Mouse (Mus musculus) embryonic facial prominence, embryonic 12.5 days (tissue): ENCODE results near the gene Mnat1. TPM values are rescaled to one million over a fixed set of nuclear protein-coding genes. Genes with fewer than 3 reads are reported as not detected.

ENCODE experiments used
- ATAC-seq: fragments of 200-750 bp; cut with Nextera tagmentation; 2 replicates; pipeline ENCODE4 v1.8.0; 2017; ENCODE audit not compliant: insufficient number of reproducible peaks, insufficient read depth, low FRiP score, low TSS enrichment
- H3K27ac ChIP-seq: fragments of 300-500 bp; sonication (generic); 2 replicates; pipeline ENCODE4 v1.5.1; 2016; ENCODE audit warnings: mild to moderate bottlenecking
- H3K27me3 ChIP-seq: fragments of 300-500 bp; sonication (generic); 2 replicates; pipeline ENCODE4 v1.6.1; 2016; ENCODE audit warnings: mild to moderate bottlenecking, moderate library complexity
- H3K36me3 ChIP-seq: fragments of 300-500 bp; sonication (generic); 2 replicates; pipeline ENCODE4 v1.6.1; 2016; ENCODE audit warnings: mild to moderate bottlenecking
- H3K4me1 ChIP-seq: fragments of 300-500 bp; sonication (generic); 2 replicates; pipeline ENCODE4 v1.6.1; 2016
- H3K4me2 ChIP-seq: fragments of 300-500 bp; sonication (generic); replicated peaks from 2 replicates; pipeline ENCODE4 v1.6.1; 2016; ENCODE audit warnings: mild to moderate bottlenecking, moderate library complexity
- H3K4me3 ChIP-seq: fragments of 300-500 bp; sonication (generic); 2 replicates; pipeline ENCODE4 v1.5.1; 2016; ENCODE audit warnings: mild to moderate bottlenecking
- H3K9ac ChIP-seq: fragments of 300-500 bp; sonication (generic); 2 replicates; pipeline ENCODE4 v1.6.1; 2016; ENCODE audit warnings: mild to moderate bottlenecking, moderate library complexity
- H3K9me3 ChIP-seq: fragments of 300-500 bp; sonication (generic); 2 replicates; pipeline ENCODE4 v1.6.1; 2016; ENCODE audit warnings: mild to moderate bottlenecking, moderate library complexity
- WGBS: fragments of 180-500 bp; shearing (Covaris S2); methylation state at CpG from one replicate; pipeline ENCODE4 v1.1.7; 2016; 5-methylcytosine and 5-hydroxymethylcytosine counted together
- polyA plus RNA-seq: library from polyadenylated mRNA; unstranded; fragments of >200 nt; fragmentation: Nextera tagmentation; extraction: Ambion mirVana; gene quantifications from 2 replicates; pipeline ENCODE4 v1.2.1, GENCODE M21; 2016

Gene Mnat1
- polyA plus RNA-seq, 1 experiment from 2014 or later, result 39.5 TPM

- H3K9me3 ChIP-seq, result no peaks in the 10 kb centered on the region
- H3K9ac ChIP-seq, result no peak overlapping the region
- H3K4me1 ChIP-seq, result 0 out of 2 replicates have a peak, but pooled peaks cover 4% of the 10 kb centered on the region
- H3K4me3 ChIP-seq, result no peak overlapping the region
- no peaks in the 10 kb centered on the region for H3K36me3 ChIP-seq
- WGBS, result 67% methylated on average over 5 of the region's 5 CpGs
- no peak for ATAC-seq
- no peak overlapping the region for H3K27ac ChIP-seq
- H3K4me2 ChIP-seq, result no peak overlapping the region
- no peaks in the 10 kb centered on the region for H3K27me3 ChIP-seq
These were observed 122.2 kb downstream of the Mnat1 start for GRCm38 (mm10) chr12:73245687-73246086.

DNA sequence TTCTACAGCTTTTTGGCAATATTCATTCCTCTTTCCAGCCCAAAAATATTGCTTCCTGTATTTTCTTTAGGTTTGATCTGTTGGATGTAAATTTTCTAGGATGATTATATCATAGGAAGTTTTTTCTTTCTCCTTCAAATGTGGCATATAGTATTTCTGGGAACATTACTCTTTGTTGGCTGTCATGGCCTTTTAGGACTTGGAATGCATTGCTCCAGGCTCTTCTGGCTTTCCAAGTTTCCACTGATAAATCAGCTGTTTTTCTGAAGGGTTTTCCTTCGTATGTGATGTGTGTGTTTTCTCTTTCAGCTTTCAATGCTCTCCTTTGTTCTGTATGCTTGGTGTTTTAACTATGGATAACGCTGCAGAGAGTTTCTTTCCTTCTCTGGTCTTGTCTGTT, 131.5 kb downstream of the Mnat1 start:
- H3K36me3 ChIP-seq, result no peaks in the 10 kb centered on the region
- no peak overlapping the region for H3K27ac ChIP-seq
- no peak overlapping the region for H3K9ac ChIP-seq
- WGBS, result 23% methylated on average over 2 of the region's 2 CpGs
- H3K4me3 ChIP-seq, result no peak overlapping the region
- ATAC-seq, result no peak
- no peaks in the 10 kb centered on the region for H3K9me3 ChIP-seq
- no peaks in the 10 kb centered on the region for H3K27me3 ChIP-seq
- H3K4me2 ChIP-seq, result no peak overlapping the region
- no peaks in the 10 kb centered on the region for H3K4me1 ChIP-seq

GRCm38 (mm10) chr12:73259269-73259668, 135.8 kb downstream of the Mnat1 start:
- Histone ChIP-seq H3K4me2 (no peak overlapping the region), H3K9me3 (0 out of 2 replicates have a peak, but pooled peaks cover 4% of the 10 kb centered on the region), H3K27ac (no peak overlapping the region), H3K27me3 (no peaks in the 10 kb centered on the region), H3K9ac (no peak overlapping the region), H3K4me3 (no peak overlapping the region), H3K36me3 (no peaks in the 10 kb centered on the region), H3K4me1 (no peaks in the 10 kb centered on the region)
- no peak for ATAC-seq
- 92% methylated on average over 6 of the region's 6 CpGs for WGBS

DNA sequence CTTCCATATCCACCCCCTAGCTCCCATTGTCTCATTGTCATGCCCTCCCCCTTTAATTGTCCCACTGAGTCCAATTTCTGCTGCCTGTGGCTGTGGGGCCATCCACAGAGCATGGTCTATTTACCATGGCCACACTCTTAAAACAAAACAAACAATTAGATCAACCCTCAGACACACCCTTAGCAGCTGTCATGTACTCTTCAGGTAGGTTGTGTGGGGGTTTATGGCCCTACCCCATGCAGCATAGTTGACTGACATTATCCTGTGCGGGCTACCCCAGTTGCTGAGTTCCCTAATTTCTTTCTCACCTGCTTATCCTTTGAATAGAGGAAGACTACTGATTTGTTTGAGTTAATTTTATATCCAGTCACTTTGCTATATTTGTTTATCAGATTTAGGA, 136.8 kb downstream of the Mnat1 start:
- no peaks in the 10 kb centered on the region for H3K36me3 ChIP-seq
- H3K4me2 ChIP-seq, result no peak overlapping the region
- WGBS, result 97% methylated on average over 1 of the region's 1 CpGs
- ATAC-seq, result no peak
- H3K9ac ChIP-seq, result no peak overlapping the region
- no peak overlapping the region for H3K27ac ChIP-seq
- no peak overlapping the region for H3K4me3 ChIP-seq
- no peaks in the 10 kb centered on the region for H3K27me3 ChIP-seq
- H3K9me3 ChIP-seq, result 0 out of 2 replicates have a peak, but pooled peaks cover 4% of the 10 kb centered on the region
- 0 out of 2 replicates have a peak, but pooled peaks cover 3% of the 10 kb centered on the region for H3K4me1 ChIP-seq

DNA sequence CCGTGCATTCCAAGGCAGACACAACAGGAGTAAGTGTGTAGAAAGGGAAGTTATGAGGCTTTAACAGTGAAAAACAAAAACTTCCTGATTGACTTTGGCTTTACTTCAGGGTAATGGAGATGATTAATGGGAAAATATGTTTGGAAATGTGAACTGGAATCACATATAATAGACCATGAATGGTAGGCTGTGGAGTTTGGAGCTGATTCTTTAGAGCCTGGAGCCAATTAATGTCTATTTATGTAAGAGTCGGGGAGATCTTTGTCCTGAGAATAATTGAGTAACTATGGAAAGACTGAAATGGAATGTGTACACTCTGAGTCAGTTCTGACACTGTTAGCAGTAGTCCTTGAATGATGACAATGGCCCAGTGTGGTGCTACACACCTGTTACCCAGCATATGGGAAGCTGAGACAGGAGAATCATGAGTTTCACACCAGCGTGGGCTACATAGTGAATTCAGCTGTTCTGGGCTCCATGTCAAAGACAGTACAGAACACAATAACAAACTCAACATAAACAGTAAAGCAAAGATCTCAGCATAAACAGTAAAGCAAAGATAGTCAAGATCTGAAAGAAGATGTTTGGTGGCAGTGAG, 142.0 kb downstream of the Mnat1 start:
- H3K27me3 ChIP-seq, result no peaks in the 10 kb centered on the region
- no peak overlapping the region for H3K4me2 ChIP-seq
- H3K36me3 ChIP-seq, result no peaks in the 10 kb centered on the region
- H3K9ac ChIP-seq, result no peak overlapping the region
- ATAC-seq, result no peak
- WGBS, result 73% methylated on average over 3 of the region's 3 CpGs
- 0 out of 2 replicates have a peak, but pooled peaks cover 4% of the 10 kb centered on the region for H3K9me3 ChIP-seq
- no peak overlapping the region for H3K4me3 ChIP-seq
- no peak overlapping the region for H3K27ac ChIP-seq
- 0 out of 2 replicates have a peak, but pooled peaks cover 3% of the 10 kb centered on the region for H3K4me1 ChIP-seq

DNA sequence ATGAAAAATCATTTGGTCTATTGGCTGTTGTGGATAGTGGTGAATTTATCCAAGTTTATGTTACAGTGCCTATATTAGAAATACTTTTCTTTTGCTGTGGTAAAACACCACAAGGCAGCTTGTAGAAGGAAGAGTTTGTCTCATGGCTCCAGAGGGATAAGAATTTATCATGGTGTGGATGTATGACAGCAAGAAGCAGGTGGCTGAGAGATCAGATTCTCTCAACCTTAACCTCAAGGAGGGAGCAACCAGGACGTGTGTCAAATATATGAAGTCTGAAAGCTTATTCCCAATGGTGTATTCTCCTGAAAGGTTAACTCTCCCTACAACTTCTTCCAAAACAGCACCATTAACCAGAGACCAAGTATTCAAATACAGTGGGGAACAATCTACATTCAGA, 143.1 kb downstream of the Mnat1 start:
- Histone ChIP-seq H3K36me3 (no peaks in the 10 kb centered on the region), H3K4me1 (0 out of 2 replicates have a peak, but pooled peaks cover 3% of the 10 kb centered on the region), H3K27ac (no peak overlapping the region), H3K4me3 (no peak overlapping the region), H3K9me3 (0 out of 2 replicates have a peak, but pooled peaks cover 4% of the 10 kb centered on the region), H3K27me3 (no peaks in the 10 kb centered on the region), H3K9ac (no peak overlapping the region), H3K4me2 (no peak overlapping the region)
- no peak for ATAC-seq
- 60% methylated on average over 1 of the region's 1 CpGs for WGBS

- no peak overlapping the region for H3K4me2 ChIP-seq
- no peaks in the 10 kb centered on the region for H3K27me3 ChIP-seq
- H3K9me3 ChIP-seq, result no peaks in the 10 kb centered on the region
- no peak overlapping the region for H3K4me3 ChIP-seq
- H3K4me1 ChIP-seq, result 0 out of 2 replicates have a peak, but pooled peaks cover 3% of the 10 kb centered on the region
- no peak overlapping the region for H3K9ac ChIP-seq
- H3K27ac ChIP-seq, result no peak overlapping the region
- ATAC-seq, result no peak
- H3K36me3 ChIP-seq, result 0 out of 2 replicates have a peak, but pooled peaks cover 4% of the 10 kb centered on the region
- 21% methylated on average over 1 of the region's 1 CpGs for WGBS
These were observed 145.0 kb downstream of the Mnat1 start for GRCm38 (mm10) chr12:73268497-73268896.

- 0 out of 2 replicates have a peak, but pooled peaks cover 6% of the 10 kb centered on the region for H3K36me3 ChIP-seq
- H3K27ac ChIP-seq, result no peak overlapping the region
- no peak overlapping the region for H3K9ac ChIP-seq
- ATAC-seq, result no peak
- H3K27me3 ChIP-seq, result no peaks in the 10 kb centered on the region
- 78% methylated on average over 3 of the region's 3 CpGs for WGBS
- H3K4me3 ChIP-seq, result no peak overlapping the region
- no peaks in the 10 kb centered on the region for H3K9me3 ChIP-seq
- no peak overlapping the region for H3K4me2 ChIP-seq
- H3K4me1 ChIP-seq, result 0 out of 2 replicates have a peak, but pooled peaks cover 3% of the 10 kb centered on the region
These were observed 146.0 kb downstream of the Mnat1 start for GRCm38 (mm10) chr12:73269531-73269930.

DNA sequence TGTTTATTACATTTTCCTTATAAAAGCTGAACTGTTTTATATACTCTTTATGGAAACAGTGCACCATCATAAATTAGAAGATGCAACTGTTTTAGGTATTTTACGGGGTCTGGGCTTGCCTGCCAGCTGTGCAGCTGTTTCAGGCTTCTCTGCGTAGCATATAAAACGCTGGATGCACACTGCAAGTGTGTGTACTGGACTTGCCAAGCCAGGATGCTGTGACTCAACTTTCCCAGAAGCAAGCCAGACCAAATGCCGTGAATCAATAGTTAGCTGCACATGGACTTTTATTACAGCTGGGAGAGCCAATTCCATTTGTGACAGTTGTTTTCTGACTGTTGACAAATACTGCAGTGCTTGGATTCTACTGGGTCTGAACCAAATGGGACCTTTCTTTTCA, 146.4 kb downstream of the Mnat1 start:
- Histone ChIP-seq H3K4me3 (no peak overlapping the region), H3K27ac (no peak overlapping the region), H3K9ac (no peak overlapping the region), H3K4me2 (no peak overlapping the region), H3K27me3 (no peaks in the 10 kb centered on the region), H3K4me1 (0 out of 2 replicates have a peak, but pooled peaks cover 3% of the 10 kb centered on the region), H3K36me3 (peaks cover 10% of the 10 kb centered on the region), H3K9me3 (no peaks in the 10 kb centered on the region)
- ATAC-seq, result no peak
- 86% methylated on average over 4 of the region's 4 CpGs for WGBS

DNA sequence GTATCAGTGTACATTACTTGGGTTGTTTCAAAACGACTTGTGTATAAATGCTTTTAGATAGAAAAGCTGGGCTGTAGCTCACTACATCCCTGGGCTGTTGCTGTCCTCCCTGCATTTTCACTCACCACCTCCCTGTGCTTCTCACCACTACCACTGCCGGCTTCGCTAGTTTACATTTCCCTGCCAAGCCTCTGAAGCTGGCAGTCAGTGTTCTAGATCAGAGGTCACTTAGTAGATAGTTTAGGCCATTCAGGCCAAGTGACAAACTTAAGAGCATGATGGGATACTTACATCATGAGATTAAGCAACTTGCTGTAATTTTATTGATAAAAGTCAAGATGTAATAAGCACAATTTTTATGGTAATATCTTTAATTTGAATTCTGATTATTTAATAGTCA, 151.4 kb downstream of the Mnat1 start:
- H3K27me3 ChIP-seq, result no peaks in the 10 kb centered on the region
- H3K27ac ChIP-seq, result no peak overlapping the region
- H3K36me3 ChIP-seq, result peaks cover 44% of the 10 kb centered on the region
- no peak for ATAC-seq
- H3K9ac ChIP-seq, result no peak overlapping the region
- no peak overlapping the region for H3K4me2 ChIP-seq
- WGBS, result 96% methylated on average over 3 of the region's 3 CpGs
- no peaks in the 10 kb centered on the region for H3K4me1 ChIP-seq
- H3K4me3 ChIP-seq, result no peak overlapping the region
- H3K9me3 ChIP-seq, result peaks cover 2% of the 10 kb centered on the region; the same call in 1 of the 2 replicates

- H3K27ac ChIP-seq, result peak within 1 kb of the TSS; percentile 84
- under 1% methylated on average over 53 of the region's 53 CpGs for WGBS
These were observed 163.0 kb downstream of the Mnat1 start, which contains the start of the genes Trmt5 and Slc38a6 for GRCm38 (mm10) chr12:73286287-73287092. Gene Trmt5 (minus strand): TSS chr12:73286710. Gene Slc38a6 (plus strand): TSS chr12:73286779.

More at GRCm38 (mm10) chr12:73286287-73287092, 163.0 kb downstream of the Mnat1 start, which contains the start of the genes Trmt5 and Slc38a6:
- peak within 1 kb of the TSS; percentile 69 for H3K4me2 ChIP-seq
- peaks cover 5% of the 10 kb centered on the region; the same call in 1 of the 2 replicates for H3K36me3 ChIP-seq
- ATAC-seq, result peak; percentile 91
- no peaks in the 10 kb centered on the region for H3K9me3 ChIP-seq
- H3K27me3 ChIP-seq, result no peaks in the 10 kb centered on the region
- H3K4me1 ChIP-seq, result peaks cover 18% of the 10 kb centered on the region
- H3K9ac ChIP-seq, result peak within 1 kb of the TSS; percentile 69
- H3K4me3 ChIP-seq, result peak within 1 kb of the TSS; percentile 78
